Mouse (Mus musculus) neutrophil, adult 5-6 weeks (primary cell): ENCODE results near the gene Ebf3. TPM values are rescaled to one million over a fixed set of nuclear protein-coding genes. Genes with fewer than 3 reads are reported as not detected.

Source experiments
- ATAC-seq: fragments of 151-379, 151-347 bp; 2 replicates; pipeline ENCODE4 v1.8.0; 2017; ENCODE audit warnings: mild to moderate bottlenecking, moderate TSS enrichment; ENCODE audit not compliant: insufficient number of reproducible peaks, poor library complexity, low FRiP score, severe bottlenecking; ENCODE audit errors: extremely low read depth
- total RNA-seq: library from RNA; stranded (forward); fragments of 200-1000 nt; gene quantifications from 2 replicates; pipeline ENCODE4 v1.2.3, GENCODE M21; 2017

Ebf3 gene
- total RNA-seq, 1 experiment from 2014 or later = not detected

GRCm38 (mm10) chr7:137297594-137298381 is 16.5 kb downstream of the Ebf3 start:
- ATAC-seq = no peak

- ATAC-seq = no peak
These were observed 17.1 kb downstream of the Ebf3 start for GRCm38 (mm10) chr7:137297131-137297530.

- ATAC-seq = no peak
These were observed 18.6 kb downstream of the Ebf3 start for GRCm38 (mm10) chr7:137295612-137296011.

GRCm38 (mm10) chr7:137294446-137294845 is 19.8 kb downstream of the Ebf3 start:
- ATAC-seq = no peak

- ATAC-seq = no peak
These were observed 24.8 kb downstream of the Ebf3 start for GRCm38 (mm10) chr7:137289290-137289957.

GRCm38 (mm10) chr7:137278171-137278570 is 36.1 kb downstream of the Ebf3 start:
- no peak for ATAC-seq

- ATAC-seq = no peak
These were observed 36.5 kb downstream of the Ebf3 start for GRCm38 (mm10) chr7:137277713-137278112.

GRCm38 (mm10) chr7:137272252-137272651 is 42.0 kb downstream of the Ebf3 start:
- ATAC-seq = no peak

GRCm38 (mm10) chr7:137268452-137269155 is 45.6 kb downstream of the Ebf3 start:
- no peak for ATAC-seq

GRCm38 (mm10) chr7:137267441-137267840 is 46.8 kb downstream of the Ebf3 start:
- ATAC-seq = no peak

GRCm38 (mm10) chr7:137266575-137266974 is 47.7 kb downstream of the Ebf3 start:
- ATAC-seq = no peak

GRCm38 (mm10) chr7:137262330-137262729 is 51.9 kb downstream of the Ebf3 start:
- ATAC-seq = no peak

- ATAC-seq = no peak
These were observed 67.9 kb downstream of the Ebf3 start for GRCm38 (mm10) chr7:137246213-137246872.

- ATAC-seq = no peak
These were observed 69.4 kb downstream of the Ebf3 start for GRCm38 (mm10) chr7:137244839-137245238.

- no peak for ATAC-seq
These were observed 73.8 kb downstream of the Ebf3 start for GRCm38 (mm10) chr7:137240481-137240880.

GRCm38 (mm10) chr7:137239542-137240133 is 74.6 kb downstream of the Ebf3 start:
- no peak for ATAC-seq

GRCm38 (mm10) chr7:137237419-137237818 is 76.8 kb downstream of the Ebf3 start:
- no peak for ATAC-seq

GRCm38 (mm10) chr7:137223823-137224222 is 90.4 kb downstream of the Ebf3 start:
- no peak for ATAC-seq
